Mouse (Mus musculus) kidney, adult 2 months (tissue): ENCODE results near the gene Dph2. TPM values are rescaled to one million over a fixed set of nuclear protein-coding genes. Genes with fewer than 3 reads are reported as not detected.
A peak's percentile ranks its signal among the peaks of the same experiment; 100 is the strongest.

Experiments used
- DNase-seq: peaks from one replicate; pipeline ENCODE4 v3.0.0; 2021
- H3K27ac ChIP-seq: fragments of 200-500 bp; 2 replicates; pipeline ENCODE4 v1.5.1; 2012; ENCODE audit warnings: low read depth, low read length, control low read depth, inconsistent platforms; ENCODE audit not compliant: insufficient read depth
- H3K27me3 ChIP-seq: fragments of 200-500 bp; replicated peaks from 2 replicates; pipeline ENCODE4 v1.6.1; 2012; ENCODE audit warnings: mild to moderate bottlenecking, moderate library complexity, low read length, inconsistent platforms; ENCODE audit not compliant: control insufficient read depth, insufficient read depth
- H3K36me3 ChIP-seq: fragments of 200-500 bp; 2 replicates; pipeline ENCODE4 v1.6.1; 2012; ENCODE audit warnings: mild to moderate bottlenecking, moderate library complexity, low read length, inconsistent platforms; ENCODE audit not compliant: control insufficient read depth, insufficient read depth
- H3K4me1 ChIP-seq: fragments of 200-500 bp; 2 replicates; pipeline ENCODE4 v1.6.1; 2011; ENCODE audit warnings: low read length; ENCODE audit not compliant: control insufficient read depth, insufficient read depth
- H3K4me3 ChIP-seq: fragments of 200-500 bp; 2 replicates; pipeline ENCODE4 v1.5.1; 2011; ENCODE audit warnings: mild to moderate bottlenecking, low read depth, low read length, control low read depth; ENCODE audit not compliant: insufficient read depth
- CTCF ChIP-seq: fragments of 200-500 bp; conservative IDR thresholded peaks from 2 replicates; pipeline ENCODE4 v1.5.1; 2011; ENCODE audit warnings: low read depth, mild to moderate bottlenecking, control low read depth, low read length, moderate library complexity, mixed read lengths; ENCODE audit not compliant: insufficient read depth, insufficient read length
- POLR2A ChIP-seq: fragments of 200-500 bp; IDR thresholded peaks from one replicate; pipeline ENCODE4 v1.6.1; 2011; ENCODE audit warnings: low read depth, low read length, control low read depth
- whole genome bisulfite sequencing: fragments of 180-500 bp; shearing (Covaris S2); methylation state at CpG from one replicate; pipeline ENCODE4 v1.1.7; 2018; 5-methylcytosine and 5-hydroxymethylcytosine counted together
- polyA plus RNA-seq: library from polyadenylated mRNA; depleted of rRNA; stranded (reverse); fragments of >200 nt; gene quantifications from 2 replicates; pipeline ENCODE4 v1.2.3, GENCODE M21; 2012

Dph2 gene
- polyA plus RNA-seq, 1 experiment: 9.4 TPM

DNA sequence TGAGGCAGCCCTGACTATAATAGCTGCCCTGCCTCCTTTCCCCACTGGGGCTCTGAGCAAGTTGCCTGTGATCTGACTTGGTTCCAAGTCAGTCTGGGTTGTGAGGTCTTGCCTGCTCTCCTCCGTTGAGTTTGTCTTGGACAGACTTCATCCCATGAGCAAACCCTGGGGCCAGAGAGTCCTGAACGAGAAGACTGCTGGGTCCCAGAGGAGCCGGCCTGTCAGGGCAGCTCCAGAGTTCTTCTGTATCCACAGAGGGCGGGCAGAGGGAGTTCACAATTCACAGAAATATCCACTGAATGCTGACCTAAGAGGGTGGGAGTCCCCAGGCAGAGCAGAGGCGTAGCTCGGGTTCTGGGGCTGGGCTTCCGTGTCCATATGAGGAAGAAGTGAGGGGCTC lies 41.0 kb downstream of the Dph2 start:
- Histone ChIP-seq H3K4me1 (no peaks in the 10 kb centered on the region; the same call in 1 of the 2 replicates), H3K4me3 (no peak overlapping the region), H3K36me3 (no peaks in the 10 kb centered on the region), H3K27ac (no peak overlapping the region), H3K27me3 (no peaks in the 10 kb centered on the region)
- peak; percentile 62 for DNase-seq
- TF ChIP-seq POLR2A (no peak), CTCF (no peak)
- WGBS: 79% methylated on average over 7 of the region's 7 CpGs

DNA sequence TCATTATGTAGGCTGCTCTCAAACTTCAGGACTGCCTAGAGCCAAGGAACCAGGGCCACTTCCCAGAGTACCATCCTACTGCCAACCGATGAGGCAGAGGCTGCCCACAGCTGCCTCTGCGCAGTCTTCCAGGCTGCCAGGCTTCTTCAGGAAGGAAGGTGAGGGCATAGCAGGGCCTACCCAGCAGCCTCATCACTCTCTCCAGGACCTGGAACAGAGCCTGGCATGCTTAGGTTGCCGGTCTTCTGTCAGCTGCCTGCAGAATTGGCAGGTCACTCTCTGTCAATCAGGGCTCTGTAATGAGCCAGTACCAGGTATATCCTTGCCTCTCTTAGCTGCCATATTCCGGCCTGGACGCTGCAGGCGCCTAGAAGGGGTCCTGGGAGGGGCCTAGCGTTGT lies 41.7 kb downstream of the Dph2 start:
- no peaks in the 10 kb centered on the region for H3K36me3 ChIP-seq
- H3K27ac ChIP-seq: no peak overlapping the region
- no peaks in the 10 kb centered on the region for H3K27me3 ChIP-seq
- WGBS: 84% methylated on average over 7 of the region's 7 CpGs
- TF ChIP-seq POLR2A: no peak
- TF ChIP-seq CTCF: no peak
- H3K4me1 ChIP-seq: no peaks in the 10 kb centered on the region; the same call in 1 of the 2 replicates
- no peak overlapping the region for H3K4me3 ChIP-seq
- DNase-seq: no peak

DNA sequence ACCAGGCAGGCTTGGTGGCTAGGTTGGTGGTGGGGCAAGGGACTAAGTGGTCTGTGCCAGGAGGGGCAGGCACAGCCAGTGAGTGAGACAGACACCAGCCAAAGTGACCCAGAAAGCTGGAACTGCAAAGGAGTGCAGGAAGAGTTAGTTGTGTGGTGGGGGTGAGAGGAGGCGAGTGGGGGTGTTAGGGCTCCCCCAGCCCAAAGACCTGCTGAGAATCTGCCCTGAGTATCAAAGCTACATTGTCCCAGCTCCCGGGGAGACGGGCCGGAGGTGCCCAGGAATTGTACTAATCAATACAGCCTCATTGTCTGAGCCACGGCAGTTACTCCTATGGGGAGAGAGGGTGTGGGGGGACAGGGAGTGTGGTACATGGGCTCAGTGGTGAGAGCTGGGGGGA lies 42.3 kb downstream of the Dph2 start:
- no peak for TF ChIP-seq POLR2A
- no peak for TF ChIP-seq CTCF

GRCm38 (mm10) chr4:117849063-117849462 lies 42.8 kb downstream of the Dph2 start:
- WGBS: 73% methylated on average over 17 of the region's 17 CpGs
- no peak for TF ChIP-seq POLR2A
- TF ChIP-seq CTCF: no peak
- H3K4me1 ChIP-seq: no peaks in the 10 kb centered on the region; the same call in 1 of the 2 replicates
- no peak overlapping the region for H3K4me3 ChIP-seq
- no peaks in the 10 kb centered on the region for H3K36me3 ChIP-seq
- H3K27me3 ChIP-seq: no peaks in the 10 kb centered on the region
- H3K27ac ChIP-seq: no peak overlapping the region
- DNase-seq: no peak

More for the DNA sequence above, 42.3 kb downstream of the Dph2 start:
- no peak overlapping the region for H3K27ac ChIP-seq
- no peak for DNase-seq
- 88% methylated on average over 5 of the region's 5 CpGs for WGBS
- H3K4me1 ChIP-seq: no peaks in the 10 kb centered on the region; the same call in 1 of the 2 replicates
- H3K36me3 ChIP-seq: no peaks in the 10 kb centered on the region
- H3K27me3 ChIP-seq: no peaks in the 10 kb centered on the region
- no peak overlapping the region for H3K4me3 ChIP-seq

GRCm38 (mm10) chr4:117847011-117847410 lies 44.8 kb downstream of the Dph2 start:
- WGBS: 70% methylated on average over 2 of the region's 2 CpGs
- H3K4me1 ChIP-seq: no peaks in the 10 kb centered on the region; the same call in 1 of the 2 replicates
- TF ChIP-seq POLR2A: no peak
- no peak for TF ChIP-seq CTCF
- no peaks in the 10 kb centered on the region for H3K27me3 ChIP-seq
- H3K27ac ChIP-seq: no peak overlapping the region
- no peak for DNase-seq
- H3K36me3 ChIP-seq: no peaks in the 10 kb centered on the region
- no peak overlapping the region for H3K4me3 ChIP-seq

DNA sequence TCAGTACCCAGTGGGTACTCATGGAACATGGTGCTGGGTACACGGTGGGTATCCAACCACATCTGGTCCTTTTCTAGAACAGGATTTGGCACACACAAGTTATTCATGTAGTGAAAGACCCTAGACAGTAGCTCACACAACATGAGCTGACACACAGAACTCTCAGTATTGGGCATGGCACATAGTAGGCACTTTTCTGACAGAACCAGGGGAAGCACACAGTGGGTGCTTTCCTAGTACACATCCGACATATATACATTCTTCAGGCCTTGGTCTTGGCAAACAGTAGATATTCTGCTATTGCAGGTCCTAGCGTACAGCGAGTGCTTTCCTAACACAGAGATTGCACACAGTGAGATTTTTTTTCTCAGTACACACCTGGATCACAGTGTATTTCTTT lies 45.6 kb downstream of the Dph2 start:
- TF ChIP-seq POLR2A (no peak), CTCF (no peak)
- H3K27ac ChIP-seq: no peak overlapping the region
- H3K36me3 ChIP-seq: no peaks in the 10 kb centered on the region
- H3K4me3 ChIP-seq: no peak overlapping the region
- DNase-seq: no peak
- 97% methylated on average over 4 of the region's 4 CpGs for WGBS
- H3K4me1 ChIP-seq: no peaks in the 10 kb centered on the region; the same call in 1 of the 2 replicates
- no peaks in the 10 kb centered on the region for H3K27me3 ChIP-seq

DNA sequence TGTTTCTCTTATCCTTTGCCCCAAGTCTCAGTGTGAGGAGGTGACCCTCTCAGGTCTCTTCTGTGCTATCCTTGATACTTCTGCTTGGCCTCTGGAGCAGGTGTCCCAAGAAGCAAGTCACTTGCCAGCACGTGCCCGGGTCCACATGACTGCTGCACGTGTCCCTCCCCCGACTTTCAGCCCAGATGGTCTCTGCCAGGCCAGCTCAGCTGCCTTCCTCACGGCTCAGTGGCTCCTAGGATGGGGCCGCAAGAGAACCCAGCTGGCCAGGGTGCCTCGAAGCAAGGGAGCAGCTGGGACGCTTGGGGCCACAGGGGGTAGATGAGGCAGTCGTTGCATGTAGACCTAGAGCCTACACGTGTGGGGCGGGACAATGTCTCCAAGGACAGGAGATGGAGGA lies 46.5 kb downstream of the Dph2 start:
- peak; percentile 36 for DNase-seq
- no peak overlapping the region for H3K4me3 ChIP-seq
- H3K27me3 ChIP-seq: no peaks in the 10 kb centered on the region
- peaks cover 8% of the 10 kb centered on the region; the same call in 1 of the 2 replicates for H3K4me1 ChIP-seq
- TF ChIP-seq CTCF (no peak), POLR2A (no peak)
- no peaks in the 10 kb centered on the region for H3K36me3 ChIP-seq
- H3K27ac ChIP-seq: no peak overlapping the region
- 66% methylated on average over 11 of the region's 11 CpGs for WGBS
